Mouse (Mus musculus) limb, embryonic 14.5 days (tissue): Measurements from ENCODE around the gene Ppp2r2c. TPM values are rescaled to one million over a fixed set of nuclear protein-coding genes. Genes with fewer than 3 reads are reported as not detected.

Source experiments
- ATAC-seq: fragments of 200-750 bp; cut with Nextera tagmentation; 2 replicates; pipeline ENCODE4 v1.8.0; 2017; ENCODE audit warnings: low read depth, moderate number of reproducible peaks, moderate TSS enrichment; ENCODE audit not compliant: low FRiP score
- DNase-seq: peaks from one replicate; pipeline ENCODE4 v3.0.0-alpha.2; 2015; ENCODE audit warnings: low spot score
- H3K27ac ChIP-seq: fragments of 300-500 bp; sonication (generic); replicated peaks from 2 replicates; pipeline ENCODE4 v1.5.1; 2014; ENCODE audit warnings: low read depth, mild to moderate bottlenecking, low read length, moderate library complexity, mixed read lengths
- H3K27me3 ChIP-seq: fragments of 300-500 bp; sonication (generic); 2 replicates; pipeline ENCODE4 v1.6.1; 2014; ENCODE audit warnings: low read length, mixed read lengths; ENCODE audit not compliant: control insufficient read depth, insufficient read depth
- H3K36me3 ChIP-seq: fragments of 300-500 bp; sonication (generic); 2 replicates; pipeline ENCODE4 v1.6.1; 2014; ENCODE audit warnings: mild to moderate bottlenecking, low read length, moderate library complexity, mixed read lengths; ENCODE audit not compliant: control insufficient read depth, insufficient read depth
- H3K4me1 ChIP-seq: fragments of 300-500 bp; sonication (generic); 2 replicates; pipeline ENCODE4 v1.6.1; 2014; ENCODE audit warnings: antibody characterized with exemption, low read length, mixed read lengths; ENCODE audit not compliant: control insufficient read depth, insufficient read depth
- H3K4me2 ChIP-seq: fragments of 300-500 bp; sonication (generic); replicated peaks from 2 replicates; pipeline ENCODE4 v1.6.1; 2014; ENCODE audit warnings: low read depth, mild to moderate bottlenecking, low read length, moderate library complexity; ENCODE audit not compliant: severe bottlenecking
- H3K4me3 ChIP-seq: fragments of 300-500 bp; sonication (generic); replicated peaks from 2 replicates; pipeline ENCODE4 v1.5.1; 2014; ENCODE audit warnings: low read length
- H3K9ac ChIP-seq: fragments of 300-500 bp; sonication (generic); 2 replicates; pipeline ENCODE4 v1.6.1; 2014; ENCODE audit warnings: mild to moderate bottlenecking, low read depth, low read length, moderate library complexity; ENCODE audit not compliant: severe bottlenecking
- H3K9me3 ChIP-seq: fragments of 300-500 bp; sonication (generic); 2 replicates; pipeline ENCODE4 v1.6.1; 2016; ENCODE audit warnings: low read length; ENCODE audit not compliant: control insufficient read depth
- POLR2A ChIP-seq: fragments of 200-500 bp; IDR thresholded peaks from 2 replicates; pipeline ENCODE4 v1.8.0; 2012; ENCODE audit warnings: inconsistent platforms, mild to moderate bottlenecking, moderate library complexity, borderline replicate concordance; ENCODE audit not compliant: insufficient read depth, insufficient read length; ENCODE audit errors: extremely low read depth
- WGBS: fragments of 180-500 bp; shearing (Covaris S2); extraction: QIAGEN DNeasy Blood & Tissue Kit; methylation state at CpG from one replicate; pipeline ENCODE4 v1.1.7; 2014; 5-methylcytosine and 5-hydroxymethylcytosine counted together
- polyA plus RNA-seq, 2 experiments: library from polyadenylated mRNA; depleted of rRNA in 1 of 2; stranded (reverse) in 1 of 2; unstranded in 1 of 2; fragments of >200 nt; fragmentation: Nextera tagmentation in 1 of 2; extraction: Ambion mirVana in 1 of 2; gene quantifications; 2 replicates each; pipeline versions ENCODE4 v1.2.1 to v1.2.3; 2012 to 2014

Ppp2r2c gene
- polyA plus RNA-seq, 2 experiments: 0.11 to 0.63 TPM

DNA sequence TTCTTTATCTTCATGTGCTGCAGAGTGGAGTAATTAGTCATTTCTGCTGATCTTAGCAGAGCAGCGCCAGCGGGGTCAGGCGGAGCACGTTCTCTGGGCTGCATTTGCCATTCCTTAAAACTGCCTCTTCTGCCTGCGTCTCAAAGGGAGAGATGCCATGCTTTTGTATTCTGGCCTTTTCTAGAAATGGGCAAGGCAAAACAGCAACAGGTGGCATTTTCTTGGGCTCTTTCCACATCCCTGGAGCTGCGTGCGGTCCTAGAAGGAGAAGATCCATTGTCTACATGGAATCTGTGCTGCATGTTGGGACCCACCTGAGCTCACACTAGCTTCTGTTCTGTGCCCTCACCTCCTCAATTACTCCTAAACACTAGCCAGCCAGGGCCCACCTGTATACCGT is 29.7 kb downstream of the Ppp2r2c start:
- Histone ChIP-seq H3K4me1 (no peaks in the 10 kb centered on the region), H3K27ac (no peak overlapping the region), H3K9ac (no peak overlapping the region), H3K4me2 (no peak overlapping the region), H3K9me3 (no peaks in the 10 kb centered on the region), H3K36me3 (no peaks in the 10 kb centered on the region), H3K4me3 (no peak overlapping the region), H3K27me3 (no peaks in the 10 kb centered on the region)
- TF ChIP-seq POLR2A: no peak
- 79% methylated on average over 8 of the region's 8 CpGs for WGBS
- DNase-seq: no peak
- no peak for ATAC-seq

DNA sequence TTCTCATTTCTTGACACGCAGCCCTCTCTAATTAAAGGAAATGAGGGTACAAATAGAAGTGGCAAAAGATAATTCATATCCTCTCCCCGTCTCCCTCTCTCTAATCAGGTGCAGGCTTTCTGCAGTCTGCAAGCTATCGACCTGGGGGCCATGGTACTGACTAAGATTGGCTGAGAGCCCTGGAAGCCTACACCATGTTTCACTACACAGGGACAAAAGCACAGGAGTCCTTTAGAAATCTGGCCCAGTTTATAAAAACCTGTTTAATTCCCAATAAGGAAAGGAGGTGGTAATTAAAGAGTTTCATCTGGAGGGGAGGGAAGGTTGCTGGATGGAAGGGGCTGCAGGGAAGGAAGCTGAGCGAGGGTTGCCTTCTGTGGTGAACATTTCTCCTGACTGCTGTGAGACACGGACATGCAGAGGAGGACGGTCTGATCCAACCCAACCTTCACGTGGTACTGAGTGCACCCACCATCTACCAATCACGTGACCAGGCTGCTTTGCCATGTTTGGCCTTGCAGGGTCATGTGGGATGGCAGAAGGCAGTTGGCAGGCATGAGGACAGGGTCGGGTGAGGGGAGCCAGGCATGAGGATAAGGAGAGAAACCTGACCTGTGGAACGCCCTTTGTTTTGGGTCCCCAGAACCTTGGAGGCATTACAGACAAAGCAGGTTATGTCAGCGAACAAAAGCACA is 30.2 kb downstream of the Ppp2r2c start:
- TF ChIP-seq POLR2A: no peak
- H3K36me3 ChIP-seq: no peaks in the 10 kb centered on the region
- no peak overlapping the region for H3K9ac ChIP-seq
- H3K9me3 ChIP-seq: no peaks in the 10 kb centered on the region
- no peaks in the 10 kb centered on the region for H3K4me1 ChIP-seq
- ATAC-seq: no peak
- H3K4me2 ChIP-seq: no peak overlapping the region
- 70% methylated on average over 11 of the region's 11 CpGs for WGBS
- DNase-seq: no peak
- no peaks in the 10 kb centered on the region for H3K27me3 ChIP-seq
- H3K27ac ChIP-seq: no peak overlapping the region
- no peak overlapping the region for H3K4me3 ChIP-seq

DNA sequence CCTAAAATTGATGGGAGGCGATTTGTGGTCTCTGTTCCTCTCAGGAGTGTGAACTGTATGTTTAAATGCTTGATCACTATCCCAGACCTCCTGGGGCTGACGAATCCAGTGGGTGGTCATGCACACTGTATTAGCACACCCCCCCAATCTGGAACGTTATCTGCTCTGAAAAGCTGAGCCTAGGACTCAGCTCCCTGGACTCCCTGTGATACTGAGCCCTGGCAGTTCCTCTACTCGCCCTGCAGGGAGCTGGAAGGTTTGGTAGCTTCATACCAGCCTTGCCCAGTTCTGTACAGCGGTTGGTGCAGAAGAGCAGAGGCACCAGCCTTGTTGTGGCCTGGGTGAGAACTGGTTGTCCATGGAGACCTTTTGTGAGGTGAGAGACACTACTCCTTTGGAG is 31.1 kb downstream of the Ppp2r2c start:
- WGBS: 73% methylated on average over 5 of the region's 5 CpGs
- ATAC-seq (no peak), DNase-seq (no peak)
- H3K27ac ChIP-seq: no peak overlapping the region
- H3K4me1 ChIP-seq: no peaks in the 10 kb centered on the region
- H3K9me3 ChIP-seq: no peaks in the 10 kb centered on the region
- H3K4me2 ChIP-seq: no peak overlapping the region
- no peaks in the 10 kb centered on the region for H3K27me3 ChIP-seq
- no peak overlapping the region for H3K4me3 ChIP-seq
- H3K36me3 ChIP-seq: no peaks in the 10 kb centered on the region
- H3K9ac ChIP-seq: no peak overlapping the region
- TF ChIP-seq POLR2A: no peak

DNA sequence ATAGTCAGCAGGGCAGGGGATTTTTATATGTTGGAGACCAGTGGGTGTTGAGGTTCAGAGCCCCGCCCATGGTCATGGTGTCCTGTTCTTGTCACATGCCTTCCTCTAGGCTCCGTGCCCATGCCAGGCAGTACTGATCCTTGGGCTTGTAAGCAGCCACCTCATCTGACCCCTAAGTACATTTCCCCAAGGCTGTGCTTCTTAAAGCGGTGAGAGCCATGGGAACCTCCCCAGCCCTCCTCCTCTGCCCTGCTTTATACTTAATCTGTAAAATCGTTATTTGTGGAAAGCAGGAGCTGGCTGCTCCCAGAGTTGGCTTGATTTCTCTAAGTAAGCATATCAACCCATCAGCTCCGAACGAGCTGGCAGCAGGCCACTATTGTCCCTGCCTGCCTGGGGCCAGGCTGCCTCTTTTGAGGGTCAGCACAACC is 31.9 kb downstream of the Ppp2r2c start:
- no peak for DNase-seq

DNA sequence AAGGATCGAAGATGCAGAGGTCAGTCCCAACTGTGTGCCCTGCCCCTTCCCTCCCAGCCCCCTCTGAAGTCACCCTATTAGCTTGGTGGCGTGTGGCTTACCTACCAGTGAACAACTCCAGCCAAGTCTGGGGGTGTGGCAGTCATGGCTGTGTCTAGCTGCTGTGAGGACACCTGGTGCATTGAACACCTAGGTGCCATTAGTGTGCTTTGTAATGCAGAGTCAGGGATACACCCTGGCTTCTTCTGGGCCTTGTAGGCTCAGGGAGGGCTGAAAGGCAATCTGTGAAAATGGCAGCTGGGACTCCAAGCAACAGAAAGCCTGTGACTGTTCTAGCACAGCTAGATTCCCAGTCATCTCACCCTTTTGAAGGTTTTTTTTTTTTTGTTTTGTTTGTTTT is 34.5 kb downstream of the Ppp2r2c start:
- ATAC-seq: no peak
- WGBS: 63% methylated on average over 2 of the region's 2 CpGs

More for the DNA sequence above, 31.9 kb downstream of the Ppp2r2c start:
- Histone ChIP-seq H3K9me3 (no peaks in the 10 kb centered on the region), H3K27me3 (no peaks in the 10 kb centered on the region), H3K4me2 (no peak overlapping the region), H3K9ac (no peak overlapping the region), H3K4me1 (no peaks in the 10 kb centered on the region), H3K36me3 (no peaks in the 10 kb centered on the region), H3K27ac (no peak overlapping the region), H3K4me3 (no peak overlapping the region)
- no peak for ATAC-seq
- WGBS: 55% methylated on average over 6 of the region's 6 CpGs
- TF ChIP-seq POLR2A: no peak

More for the DNA sequence above, 34.5 kb downstream of the Ppp2r2c start:
- H3K36me3 ChIP-seq: no peaks in the 10 kb centered on the region
- no peak for TF ChIP-seq POLR2A
- no peak overlapping the region for H3K4me3 ChIP-seq
- H3K9me3 ChIP-seq: no peaks in the 10 kb centered on the region
- H3K4me2 ChIP-seq: no peak overlapping the region
- no peak for DNase-seq
- H3K27ac ChIP-seq: no peak overlapping the region
- H3K4me1 ChIP-seq: no peaks in the 10 kb centered on the region
- no peak overlapping the region for H3K9ac ChIP-seq
- H3K27me3 ChIP-seq: no peaks in the 10 kb centered on the region
